Comparison of ENCODE assay signal across 25 mouse cellular contexts in the genomic region with DNA sequence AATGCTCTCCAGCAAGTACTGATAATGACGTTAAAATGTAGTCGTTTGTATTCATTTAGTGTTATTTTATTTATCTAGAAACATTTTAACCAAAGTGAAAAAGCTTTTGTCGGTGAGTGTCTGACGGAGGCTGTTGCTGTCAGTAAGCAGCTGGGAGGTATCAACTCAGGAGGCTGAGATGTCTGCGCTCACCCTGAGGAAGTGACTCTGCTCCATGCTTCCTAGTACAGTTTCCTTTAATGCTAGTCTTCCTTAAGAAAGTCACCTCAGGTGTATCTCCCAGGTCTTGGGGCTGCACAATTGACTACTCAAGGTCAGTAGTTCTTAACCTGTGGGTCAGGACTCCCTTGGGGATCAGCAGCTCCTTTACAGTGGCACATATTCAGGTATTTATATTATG.
DNase-seq lines count a peak whose midpoint lies in the region; ATAC-seq and TF ChIP-seq lines count a peak whose summit lies in the region.
"Had no signal": no experiment of that assay in that cellular context is flagged by ENCODE, and none has a peak within 500 bp of the region (broad histone marks: within the 10 kb centered on the region; RNA-seq: fewer than 3 reads in every experiment).

No protein-coding gene starts in this region.

- H3K4me3 ChIP-seq in kidney, embryonic 14.5 days (ENCODE audit: low read length) = no peak overlapping the region
- H3K4me3 ChIP-seq in kidney, embryonic 16.5 days (ENCODE audit: low read length) = no peak overlapping the region
- no peak overlapping the region for H3K4me3 ChIP-seq in kidney, adult 2 months (ENCODE audit: insufficient read depth, low read depth, low read length)
- no peak overlapping the region for H3K4me3 ChIP-seq in layer of hippocampus, adult 2 months
- H3K4me3 ChIP-seq: embryonic facial prominence, embryonic 10.5 days; embryonic facial prominence, embryonic 12.5 days; forebrain, embryonic 13.5 days had no signal

- ATAC-seq in kidney, embryonic 14.5 days (ENCODE audit: low FRiP score, low TSS enrichment) = peak; percentile 76
- ATAC-seq in kidney, embryonic 16.5 days (ENCODE audit: low FRiP score, low TSS enrichment) = peak; percentile 54; the same call in 1 of the 2 replicates
- ATAC-seq: activated CD4-positive, CD25-positive, alpha-beta regulatory T cell, adult 4 months; CD4-positive, CD25-positive, alpha-beta regulatory T cell, adult 4 months; forebrain, embryonic 13.5 days; Patski had no signal

- H3K4me1 ChIP-seq in kidney, embryonic 14.5 days (ENCODE audit: control insufficient read depth, insufficient read depth, low read length) = no peaks in the 10 kb centered on the region
- H3K4me1 ChIP-seq in kidney, embryonic 16.5 days (ENCODE audit: insufficient read depth, low read length) = no peaks in the 10 kb centered on the region
- H3K4me1 ChIP-seq in kidney, adult 2 months (ENCODE audit: control insufficient read depth, insufficient read depth, low read length) = no peaks in the 10 kb centered on the region
- H3K4me1 ChIP-seq: embryonic facial prominence, embryonic 10.5 days; embryonic facial prominence, embryonic 12.5 days; forebrain, embryonic 13.5 days had no signal

- TF ChIP-seq POLR2A in kidney, adult 2 months (IDR thresholded peaks at IDR 0.05; ENCODE audit: low read depth, low read length) = no peak

- H3K9ac ChIP-seq in kidney, embryonic 14.5 days (ENCODE audit: low read depth, low read length) = no peak overlapping the region
- no peak overlapping the region for H3K9ac ChIP-seq in kidney, embryonic 16.5 days (replicated peaks; ENCODE audit: low read length)
- H3K9ac ChIP-seq: embryonic facial prominence, embryonic 12.5 days; forebrain, embryonic 13.5 days had no signal

- no peaks in the 10 kb centered on the region for H3K9me3 ChIP-seq in kidney, embryonic 14.5 days (ENCODE audit: control insufficient read depth, low read length)
- H3K9me3 ChIP-seq in kidney, embryonic 16.5 days (ENCODE audit: low read length) = no peaks in the 10 kb centered on the region
- H3K9me3 ChIP-seq: embryonic facial prominence, embryonic 10.5 days; embryonic facial prominence, embryonic 12.5 days; forebrain, embryonic 13.5 days had no signal

- H3K36me3 ChIP-seq in kidney, embryonic 14.5 days (ENCODE audit: control insufficient read depth, insufficient read depth, low read length) = no peaks in the 10 kb centered on the region
- H3K36me3 ChIP-seq in kidney, embryonic 16.5 days (ENCODE audit: insufficient read depth, low read length) = no peaks in the 10 kb centered on the region
- H3K36me3 ChIP-seq in kidney, adult 2 months (ENCODE audit: control insufficient read depth, insufficient read depth, low read length) = no peaks in the 10 kb centered on the region
- H3K36me3 ChIP-seq: embryonic facial prominence, embryonic 10.5 days; embryonic facial prominence, embryonic 12.5 days; G1E had no signal

- H3K27ac ChIP-seq in kidney, embryonic 14.5 days (ENCODE audit: low read depth, low read length) = no peak overlapping the region
- H3K27ac ChIP-seq in kidney, embryonic 16.5 days (ENCODE audit: low read length) = no peak overlapping the region
- no peak overlapping the region for H3K27ac ChIP-seq in kidney, adult 2 months (ENCODE audit: insufficient read depth, low read depth, low read length)
- 0 out of 2 replicates have a peak overlapping the region, but pooled peaks have one; percentile 7 for H3K27ac ChIP-seq in layer of hippocampus, adult 2 months
- H3K27ac ChIP-seq: embryonic facial prominence, embryonic 10.5 days; embryonic facial prominence, embryonic 12.5 days; forebrain, embryonic 13.5 days had no signal

- 37% methylated on average over 5 of the region's 5 CpGs for WGBS in kidney, embryonic 14.5 days
- WGBS in kidney, embryonic 16.5 days = 33% methylated on average over 5 of the region's 5 CpGs
- 47% methylated on average over 5 of the region's 5 CpGs for WGBS in kidney, adult 2 months

- DNase-seq in heart, adult 11 months = peak; percentile 27
- no peak for DNase-seq in heart, adult 18-20 months
- no peak for DNase-seq in kidney, postnatal 25 days
- no peak for DNase-seq in kidney, adult 2 months
- no peak for DNase-seq in layer of hippocampus, adult 2 months (ENCODE audit: low spot score in 2 of 2)
- no peak for DNase-seq in layer of hippocampus, postnatal 14 days (ENCODE audit: low spot score in 2 of 2)
- DNase-seq: adrenal gland, adult 8-10 months; adrenal gland, postnatal 14 days; adrenal gland, postnatal 36 days; B cell, adult 2 months; cerebellum, adult 11-12 months; cerebellum, adult 2 months; cerebellum, adult 9-10 months; cerebellum, postnatal 10 days; cerebellum, postnatal 25 days had no signal

- no peak for TF ChIP-seq CTCF in kidney, adult 2 months (conservative IDR thresholded peaks at IDR 0.05; ENCODE audit: insufficient read depth, insufficient read length, low read depth, low read length)
- no peak for TF ChIP-seq CTCF in layer of hippocampus, adult 2 months (conservative IDR thresholded peaks at IDR 0.05)

- H3K27me3 ChIP-seq in kidney, embryonic 14.5 days (ENCODE audit: control insufficient read depth, insufficient read depth, low read length) = no peaks in the 10 kb centered on the region
- no peaks in the 10 kb centered on the region for H3K27me3 ChIP-seq in kidney, embryonic 16.5 days (ENCODE audit: insufficient read depth, low read length)
- H3K27me3 ChIP-seq in kidney, adult 2 months (replicated peaks; ENCODE audit: control insufficient read depth, insufficient read depth, low read length) = no peaks in the 10 kb centered on the region
- H3K27me3 ChIP-seq: CH12.LX; embryonic facial prominence, embryonic 12.5 days; forebrain, embryonic 13.5 days; Patski had no signal

- H3K4me2 ChIP-seq in kidney, embryonic 14.5 days (replicated peaks; ENCODE audit: low read depth, low read length) = no peak overlapping the region
- H3K4me2 ChIP-seq in kidney, embryonic 16.5 days (replicated peaks; ENCODE audit: low read depth, low read length) = no peak overlapping the region
- H3K4me2 ChIP-seq: embryonic facial prominence, embryonic 12.5 days; forebrain, embryonic 13.5 days had no signal
